Mouse (Mus musculus): ENCODE measurements around the gene Rbp1. TPM values are rescaled to one million over a fixed set of nuclear protein-coding genes. Genes with fewer than 3 reads are reported as not detected.

Gene Rbp1
- total RNA-seq, 2 experiments from 2014 or later = 5.2 TPM; not detected in 1

GRCm38 (mm10) chr9:98487273-98487672 is 64.5 kb downstream of the Rbp1 start:
- ATAC-seq (replicated peaks; ENCODE audit: low FRiP score, poor library complexity, severe bottlenecking) = no peak

GRCm38 (mm10) chr9:98489532-98489931 is 66.8 kb downstream of the Rbp1 start:
- ATAC-seq (replicated peaks; ENCODE audit: low FRiP score, poor library complexity, severe bottlenecking) = no peak

GRCm38 (mm10) chr9:98490128-98490527 is 67.4 kb downstream of the Rbp1 start:
- no peak for ATAC-seq (replicated peaks; ENCODE audit: low FRiP score, poor library complexity, severe bottlenecking)

GRCm38 (mm10) chr9:98491071-98491470 is 68.3 kb downstream of the Rbp1 start:
- ATAC-seq (replicated peaks; ENCODE audit: low FRiP score, poor library complexity, severe bottlenecking) = no peak

GRCm38 (mm10) chr9:98492212-98492611 is 69.5 kb downstream of the Rbp1 start:
- ATAC-seq (replicated peaks; ENCODE audit: low FRiP score, poor library complexity, severe bottlenecking) = no peak

- no peak for ATAC-seq (replicated peaks; ENCODE audit: low FRiP score, poor library complexity, severe bottlenecking)
Observed at GRCm38 (mm10) chr9:98492821-98493220, 70.1 kb downstream of the Rbp1 start.

Other genes with a start within 250 kb of the Rbp1 start
- 28.0 and 51.1 TPM in 2 replicates for gene Nmnat3, start 135.5 kb upstream of the Rbp1 start, total RNA-seq (2015; ENCODE audit: low replicate concordance)
- 40.2 and 59.4 TPM in 2 replicates for gene Nmnat3, start 135.5 kb upstream of the Rbp1 start, total RNA-seq (2017; ENCODE audit: low replicate concordance)
- not detected in 2 replicates for gene Rbp2, start 63.2 kb downstream of the Rbp1 start, total RNA-seq (2015; ENCODE audit: low replicate concordance)
- not detected in 2 replicates for gene Rbp2, start 63.2 kb downstream of the Rbp1 start, total RNA-seq (2017; ENCODE audit: low replicate concordance)
- gene Copb2, start 140.8 kb downstream of the Rbp1 start, total RNA-seq (2015; ENCODE audit: low replicate concordance) = 70.3 and 71.5 TPM in 2 replicates
- 55.8 and 66.2 TPM in 2 replicates for gene Copb2, start 140.8 kb downstream of the Rbp1 start, total RNA-seq (2017; ENCODE audit: low replicate concordance)
- 3.3 and 9.6 TPM in 2 replicates for gene Mrps22, start 178.7 kb downstream of the Rbp1 start, total RNA-seq (2015; ENCODE audit: low replicate concordance)
- 15.9 and 25.6 TPM in 2 replicates for gene Mrps22, start 178.7 kb downstream of the Rbp1 start, total RNA-seq (2017; ENCODE audit: low replicate concordance)

All from erythroblast, adult 5-6 weeks (primary cell).